Mouse (Mus musculus) embryonic stem cell, embryonic (primary cell): Measurements from ENCODE around the gene Nhej1.

ENCODE experiments used
- CTCF ChIA-PET, 4 experiments: fragments of 300-600 bp in 2 of 4; fragments of 350-600 bp in 2 of 4; sonication (Branson Sonifier 250); formaldehyde crosslinking; loops; one replicate each; lab custom pipeline; 2022; ENCODE audit warnings: inconsistent platforms in 2 of 4; lab: Charles Lee
- POLR2A ChIA-PET, 4 experiments: fragments of 300-600 bp in 2 of 4; fragments of 350-600 bp in 2 of 4; sonication (Branson Sonifier 250); formaldehyde crosslinking; loops; one replicate each; lab custom pipeline; 2022; ENCODE audit warnings: antibody characterized with exemption in 4 of 4, inconsistent platforms in 1 of 4; lab: Charles Lee

Gene Nhej1

DNA sequence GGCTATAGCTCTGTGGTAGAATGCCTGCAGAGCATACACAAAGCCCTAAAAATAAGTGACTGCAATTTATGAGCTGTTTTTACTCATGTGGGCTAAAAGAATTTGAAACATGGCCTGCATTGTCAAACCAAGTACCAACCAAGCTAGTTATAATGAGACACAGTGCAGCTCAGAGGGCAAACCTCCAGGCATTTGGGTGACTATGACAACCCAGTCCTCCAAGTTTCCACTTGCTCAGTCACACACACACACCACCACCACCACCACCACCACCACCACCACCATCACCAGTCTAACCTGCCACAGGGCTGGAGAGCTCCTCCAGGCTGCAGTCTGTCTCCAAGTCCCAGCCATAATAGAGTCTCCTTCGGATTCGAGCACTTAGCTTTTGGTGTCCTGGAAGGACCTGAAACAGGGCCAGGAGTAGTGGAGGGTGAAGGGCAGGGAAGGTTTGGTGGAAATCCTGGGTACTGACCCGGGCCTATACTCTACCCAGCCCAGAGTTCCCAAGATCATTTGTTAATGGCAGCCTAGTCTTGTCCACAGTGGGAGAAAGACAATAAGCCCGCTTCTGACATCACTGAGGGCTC lies 15.7 kb upstream of the Nhej1 start:
- CTCF ChIA-PET: interaction anchor here in 3 of 4 experiments (0.6 to 1.8 kb wide), 8 partner anchors 10 to 286 kb away, joined by 3 to 7 read pairs (median 4); no protein-coding TSS in a partner anchor
- POLR2A ChIA-PET: interaction anchor here in 2 of 4 experiments (0.6 to 3.2 kb wide), 9 partner anchors 28 to 190 kb away, joined by 3 to 13 read pairs (median 5); partner anchors contain the start of genes Abcb6 (in 1 of the 2), Tuba4a (in 1 of the 2) and Zfand2b (in 1 of the 2)

DNA sequence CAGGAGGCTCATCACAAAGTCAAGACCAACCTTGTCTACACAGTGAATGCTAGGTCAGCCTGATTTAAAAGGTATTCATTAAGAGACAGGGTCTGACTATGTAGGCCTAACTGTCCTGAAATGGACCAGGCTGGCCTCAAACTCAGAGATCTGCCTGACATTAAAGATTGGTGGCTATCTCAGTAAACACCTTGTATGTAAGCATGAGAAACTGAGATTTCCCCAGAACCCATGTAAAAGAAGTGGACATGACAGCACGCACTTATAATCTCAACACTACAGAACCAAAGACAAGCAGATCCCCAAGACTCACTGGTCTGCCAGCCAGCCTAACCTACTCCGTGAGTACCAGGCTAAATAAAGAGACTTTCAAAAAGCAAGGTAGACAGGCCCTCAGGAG lies 13.4 kb upstream of the Nhej1 start:
- ChIA-PET CTCF (no interaction called here), POLR2A (interaction anchor here in 2 of 4 experiments (0.6 to 0.9 kb wide), 2 partner anchors 12 to 121 kb away, joined by 3 to 6 read pairs; no protein-coding TSS in a partner anchor)

DNA sequence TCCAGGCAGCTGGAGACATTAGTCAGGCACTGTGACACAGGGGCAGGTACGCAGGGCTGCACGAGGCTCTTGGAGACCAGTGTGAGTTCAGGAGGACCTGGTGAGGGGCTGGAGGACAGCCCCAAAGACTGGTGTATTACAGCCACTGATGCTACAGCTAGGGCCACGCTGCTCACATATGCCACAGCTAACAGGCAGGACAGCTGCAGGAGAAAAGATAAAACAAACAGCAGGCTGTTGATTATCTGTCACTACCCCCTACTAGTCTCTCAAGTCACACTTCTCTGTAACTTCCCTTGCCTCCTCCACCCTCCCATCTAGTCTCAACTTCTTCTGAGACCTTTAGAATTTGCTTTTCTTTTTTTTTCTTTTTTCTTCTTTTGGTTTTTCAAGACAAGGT lies 11.7 kb upstream of the Nhej1 start:
- ChIA-PET CTCF (no interaction called here), POLR2A (interaction anchor here in 1 of 4 experiments (1.0 kb wide), 1 partner anchor 93 kb away, joined by 5 read pairs; no protein-coding TSS in a partner anchor)

DNA sequence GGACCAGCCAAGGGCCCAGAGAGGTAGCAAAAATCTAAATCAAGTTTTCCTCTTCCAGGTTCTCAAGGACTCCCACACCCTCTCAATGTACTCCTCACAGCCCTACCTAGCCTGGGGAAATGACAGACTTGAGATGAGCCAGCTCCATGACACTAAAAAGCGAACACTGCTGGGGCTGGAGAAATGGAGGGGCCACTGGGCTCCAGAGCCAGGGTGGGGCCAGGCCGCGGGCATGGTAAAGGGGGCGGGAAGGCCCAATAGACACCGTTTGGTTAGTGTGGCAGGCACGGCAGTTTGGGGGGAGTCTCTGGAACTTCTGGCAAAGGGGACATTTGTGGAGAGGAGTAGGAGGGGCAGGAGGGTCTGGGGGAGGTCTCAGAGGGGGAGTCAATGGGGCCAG lies 11.3 kb upstream of the Nhej1 start:
- ChIA-PET POLR2A (no interaction called here), CTCF (no interaction called here)

DNA sequence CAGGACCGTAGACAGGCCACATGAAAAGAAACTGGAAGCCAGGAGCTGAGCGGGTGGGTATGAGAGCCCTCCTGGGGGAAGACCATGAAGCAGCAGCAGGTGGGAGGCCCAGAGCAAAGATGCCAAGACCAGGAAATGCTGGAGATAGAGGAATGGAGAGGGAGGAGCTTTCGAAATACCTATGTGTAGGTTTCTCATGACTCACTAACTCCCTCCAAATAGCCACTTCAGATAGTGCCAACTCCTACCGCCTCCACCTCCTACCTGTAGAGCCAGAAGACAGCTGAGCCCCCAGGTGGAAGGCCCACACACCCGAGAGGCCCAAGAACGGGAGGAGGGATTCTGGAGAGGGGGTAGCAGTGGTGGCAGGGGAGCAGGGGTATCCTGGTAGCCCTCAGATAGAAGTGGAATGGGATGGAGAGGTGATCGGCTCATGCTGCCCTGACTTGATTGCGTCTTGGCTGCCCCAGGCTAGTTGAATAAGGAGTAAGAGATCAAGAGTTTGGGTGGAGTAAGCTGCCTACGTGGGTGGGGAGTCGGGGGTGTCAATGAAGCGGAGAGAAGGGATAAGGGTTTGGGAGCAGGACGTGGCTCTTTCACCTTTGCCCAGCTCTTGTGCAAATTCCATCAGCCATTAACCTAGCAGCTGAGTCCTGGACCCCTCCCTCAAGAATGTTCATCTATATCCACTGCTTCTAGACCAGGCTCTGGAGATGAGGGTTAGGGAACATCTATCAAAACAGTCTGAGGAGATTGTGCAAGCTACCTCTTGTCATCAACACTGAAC lies 8.6 kb upstream of the Nhej1 start, which contains the start of gene Slc23a3:
Slc23a3 (minus strand) TSS at position 470 of the 787 bp plus-strand sequence.
- POLR2A ChIA-PET: interaction anchor here in 2 of 4 experiments (0.7 to 1.2 kb wide), 2 partner anchors 112 to 118 kb away, joined by 3 to 5 read pairs; no protein-coding TSS in a partner anchor
- CTCF ChIA-PET: interaction anchor here in 3 of 4 experiments (0.5 to 1.2 kb wide), 3 partner anchors 117 to 121 kb away, joined by 3 to 6 read pairs (median 3); no protein-coding TSS in a partner anchor

DNA sequence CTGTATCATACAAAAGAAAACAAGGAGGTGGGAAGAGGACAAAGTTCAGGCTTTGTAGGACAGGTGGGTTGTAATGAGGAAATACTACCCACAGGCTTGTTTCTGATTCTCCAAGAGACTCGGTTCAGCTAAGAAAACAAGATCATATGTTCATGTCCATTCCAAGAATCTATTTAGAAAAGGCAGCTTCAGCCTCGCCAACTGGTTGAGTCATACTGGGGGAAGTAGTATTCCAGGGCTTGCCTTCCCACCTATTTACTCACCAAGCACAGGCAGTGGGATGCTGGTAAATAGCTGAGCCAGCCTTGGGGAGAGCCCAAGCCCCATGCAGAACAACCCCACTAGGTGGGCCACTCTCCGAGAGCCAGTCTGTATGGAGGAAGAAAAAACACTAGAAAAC lies 3.6 kb upstream of the Nhej1 start:
- POLR2A ChIA-PET: interaction anchor here in 1 of 4 experiments (0.5 to 2.0 kb wide), 2 partner anchors 188 to 307 kb away, joined by 3 to 5 read pairs; partner anchors contain the start of genes Dnpep and Gmppa
- CTCF ChIA-PET: interaction anchor here in 2 of 4 experiments (1.0 to 1.3 kb wide), 3 partner anchors 112 to 128 kb away, joined by 3 to 4 read pairs (median 3); no protein-coding TSS in a partner anchor

DNA sequence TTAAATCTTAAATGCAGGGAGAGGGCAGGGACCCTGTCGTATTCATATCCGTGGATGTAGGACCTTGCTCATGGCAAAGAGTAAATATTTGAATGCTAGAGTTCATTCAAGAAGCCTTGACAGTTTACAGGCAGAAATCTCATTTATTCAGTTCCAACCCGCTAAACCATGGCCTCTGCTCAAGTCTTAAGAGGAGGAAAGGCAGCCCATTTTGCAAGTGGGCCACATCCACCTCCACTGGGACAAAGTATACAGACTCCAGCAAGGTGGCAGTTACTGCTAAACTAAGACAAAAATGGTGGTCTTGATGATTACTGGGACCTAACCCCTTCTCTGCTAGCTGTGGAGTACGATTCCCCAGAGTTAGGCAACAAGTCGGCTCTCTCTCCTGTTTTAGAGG lies 418 bp upstream of the Nhej1 start:
- CTCF ChIA-PET: no interaction called here
- POLR2A ChIA-PET: interaction anchor here in 1 of 4 experiments (1.2 to 1.5 kb wide), 2 partner anchors 13 to 16 kb away, joined by 3 read pairs; no protein-coding TSS in a partner anchor

DNA sequence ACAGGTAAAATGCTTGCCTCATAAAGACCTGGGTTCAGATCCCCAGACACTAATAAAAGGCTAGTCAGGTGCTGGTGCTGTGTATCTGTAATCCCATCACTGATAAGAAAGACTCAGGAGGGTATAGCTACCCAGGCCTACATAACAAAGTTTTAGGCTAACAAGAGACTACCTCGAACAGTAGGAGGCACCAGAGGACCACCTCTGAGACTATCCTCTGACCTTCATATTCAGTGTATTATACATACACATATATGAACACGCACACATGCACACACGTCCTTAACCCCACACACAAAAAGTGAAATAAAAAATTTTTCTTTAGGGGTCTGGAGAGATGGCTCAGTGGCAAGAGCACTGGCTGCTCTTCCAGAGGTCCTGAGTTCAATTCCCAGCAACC lies 2.8 kb downstream of the Nhej1 start:
- ChIA-PET POLR2A (no interaction called here), CTCF (interaction anchor here in 2 of 4 experiments (0.6 to 1.2 kb wide), 9 partner anchors 67 to 342 kb away, joined by 3 to 7 read pairs (median 3); no protein-coding TSS in a partner anchor)

DNA sequence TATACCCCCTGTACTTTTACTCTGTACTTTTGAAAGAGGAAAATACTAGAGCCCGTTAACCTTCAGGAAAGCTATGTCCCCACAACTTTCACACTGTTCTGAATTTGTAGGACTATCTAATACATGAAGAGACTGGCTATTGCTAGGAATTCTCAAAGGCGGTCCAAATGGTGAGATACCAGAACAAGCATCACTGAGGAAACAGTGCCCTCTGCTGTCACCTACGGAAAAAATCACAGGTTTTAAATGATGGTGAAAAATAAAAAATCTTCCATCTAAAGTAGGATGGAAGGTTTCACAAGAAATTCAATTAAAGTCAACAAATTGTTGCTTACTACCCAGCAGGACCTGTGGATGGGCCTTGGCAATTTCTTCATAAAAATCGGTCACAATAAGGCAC lies 72.9 kb downstream of the Nhej1 start:
- ChIA-PET POLR2A (no interaction called here), CTCF (interaction anchor here (0.5 to 3.0 kb wide), 29 partner anchors 9 to 272 kb away, joined by 3 to 15 read pairs (median 4); partner anchors contain the start of genes Cryba2 (in 1 of the 4) and Dnpep (in 1 of the 4))

DNA sequence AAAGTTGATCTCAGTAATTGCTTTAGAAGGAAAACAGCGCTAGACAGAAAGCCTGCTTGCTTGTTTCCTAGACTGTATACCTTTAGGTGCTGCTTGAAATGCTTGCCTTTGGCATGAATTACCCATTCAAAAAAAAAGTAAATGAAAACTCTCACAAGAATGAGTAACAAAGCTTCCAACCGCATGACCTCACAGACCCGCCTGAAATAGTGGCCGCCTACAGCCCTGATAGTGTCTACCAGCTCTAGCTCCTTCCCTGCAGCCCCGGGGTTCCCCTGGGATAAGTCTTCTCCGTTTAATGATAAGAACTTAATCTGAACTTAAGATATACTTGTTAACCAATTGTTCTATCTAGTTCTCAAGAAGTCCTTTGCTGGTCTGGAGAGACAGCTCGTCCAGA lies 73.6 kb downstream of the Nhej1 start:
- POLR2A ChIA-PET: interaction anchor here in 1 of 4 experiments (0.6 to 0.7 kb wide), 2 partner anchors 24 to 29 kb away, joined by 3 read pairs; no protein-coding TSS in a partner anchor
- CTCF ChIA-PET: interaction anchor here (0.6 to 3.0 kb wide), 26 partner anchors 11 to 286 kb away, joined by 3 to 15 read pairs (median 4); partner anchors contain the start of genes Cryba2 (in 1 of the 4) and Dnpep (in 1 of the 4)

DNA sequence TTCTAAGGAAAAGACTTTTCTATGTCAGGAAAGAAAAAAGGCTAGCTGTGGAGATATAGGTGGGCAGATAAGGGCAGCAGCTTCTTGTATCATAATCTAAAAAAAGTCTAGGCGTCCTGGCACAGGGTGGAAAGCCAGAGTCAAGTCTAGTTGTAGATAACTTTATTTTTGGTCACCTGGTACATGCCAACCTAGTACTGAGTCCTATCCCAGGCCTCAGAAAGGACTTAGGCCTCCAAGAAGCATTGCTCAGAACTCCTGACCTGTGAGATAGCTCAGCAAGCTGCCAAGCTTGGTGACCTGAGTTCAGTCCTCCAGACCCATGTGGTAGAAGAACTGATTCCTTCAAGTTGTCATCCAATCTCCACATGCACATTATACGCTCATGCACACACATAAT lies 76.4 kb downstream of the Nhej1 start:
- CTCF ChIA-PET: interaction anchor here in 1 of 4 experiments (1.7 kb wide), 1 partner anchor 165 kb away, joined by 3 read pairs; no protein-coding TSS in a partner anchor
- POLR2A ChIA-PET: no interaction called here

DNA sequence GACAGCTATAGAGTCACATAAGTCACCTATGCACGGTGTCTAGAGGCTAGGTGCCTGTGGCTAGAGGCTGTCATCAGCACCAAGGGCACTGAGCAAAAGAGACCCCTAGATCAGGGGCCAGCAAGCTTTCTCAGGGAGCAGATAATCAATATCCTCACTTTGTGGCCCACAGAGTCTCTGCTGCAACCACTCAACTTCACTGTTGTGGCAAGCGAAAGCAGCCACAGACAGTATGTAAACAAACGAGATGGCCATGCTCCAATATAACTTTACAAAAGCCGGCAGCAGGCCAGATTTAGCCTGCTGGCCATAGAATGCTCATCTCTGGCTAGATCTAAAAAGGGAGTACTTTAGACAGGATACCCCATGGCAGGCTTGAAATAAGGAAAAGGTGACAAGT lies 77.0 kb downstream of the Nhej1 start:
- POLR2A ChIA-PET: no interaction called here

DNA sequence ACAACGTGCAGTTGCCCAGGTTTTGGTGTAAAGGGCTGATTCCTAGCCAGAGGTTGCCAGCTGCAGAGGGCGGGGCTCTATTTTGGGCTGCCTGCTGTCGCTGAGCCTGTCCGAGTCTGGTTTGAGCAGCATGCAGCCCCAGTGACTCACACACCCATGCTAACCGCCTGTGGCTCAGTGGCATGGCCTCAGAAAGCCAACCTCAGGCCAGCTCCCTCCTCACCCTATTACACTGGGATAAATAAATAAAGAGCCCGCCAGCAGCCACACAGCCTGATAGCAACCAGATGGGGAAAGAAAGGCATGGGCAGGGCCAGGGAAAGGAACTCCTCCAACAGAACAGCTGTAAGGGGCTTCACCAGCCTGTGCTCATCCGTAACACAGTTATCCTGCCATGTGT lies 84.6 kb downstream of the Nhej1 start:
- CTCF ChIA-PET: interaction anchor here in 2 of 4 experiments (0.7 to 2.7 kb wide), 6 partner anchors 11 to 277 kb away, joined by 3 to 9 read pairs (median 3); partner anchors contain the start of gene Dnpep (in 1 of the 2)
- POLR2A ChIA-PET: interaction anchor here in 3 of 4 experiments (0.6 to 1.4 kb wide), 6 partner anchors 11 to 211 kb away, joined by 3 to 5 read pairs (median 3); no protein-coding TSS in a partner anchor

More for the DNA sequence above, 77.0 kb downstream of the Nhej1 start:
- CTCF ChIA-PET: interaction anchor here in 1 of 4 experiments (0.8 kb wide), 1 partner anchor 75 kb away, joined by 3 read pairs; no protein-coding TSS in a partner anchor

DNA sequence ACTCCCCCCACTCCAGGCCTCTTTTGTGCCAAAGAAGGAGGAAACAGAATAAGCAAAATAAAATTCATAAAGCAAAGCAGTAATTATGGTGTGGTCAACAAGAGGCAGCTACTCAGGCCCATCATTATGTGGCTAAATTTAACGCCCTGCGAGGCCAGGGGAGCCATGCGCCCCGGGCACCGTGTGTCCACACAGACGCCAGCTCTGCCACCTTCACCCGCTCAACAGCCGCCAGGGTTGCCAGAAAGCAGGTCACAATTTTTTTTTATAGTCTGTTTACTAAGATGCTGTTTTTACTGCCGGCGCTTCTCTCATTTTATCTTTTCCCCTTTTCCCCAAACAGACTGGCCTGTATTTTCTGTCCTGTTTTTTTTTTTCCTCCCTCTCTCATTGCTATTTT lies 93.0 kb downstream of the Nhej1 start:
- ChIA-PET POLR2A (interaction anchor here in 1 of 4 experiments (0.6 to 0.7 kb wide), 2 partner anchors 284 to 285 kb away, joined by 5 read pairs; partner anchors contain the start of gene Dnpep), CTCF (interaction anchor here in 3 of 4 experiments (0.5 to 1.6 kb wide), 4 partner anchors 15 to 219 kb away, joined by 3 to 5 read pairs (median 4); no protein-coding TSS in a partner anchor)

DNA sequence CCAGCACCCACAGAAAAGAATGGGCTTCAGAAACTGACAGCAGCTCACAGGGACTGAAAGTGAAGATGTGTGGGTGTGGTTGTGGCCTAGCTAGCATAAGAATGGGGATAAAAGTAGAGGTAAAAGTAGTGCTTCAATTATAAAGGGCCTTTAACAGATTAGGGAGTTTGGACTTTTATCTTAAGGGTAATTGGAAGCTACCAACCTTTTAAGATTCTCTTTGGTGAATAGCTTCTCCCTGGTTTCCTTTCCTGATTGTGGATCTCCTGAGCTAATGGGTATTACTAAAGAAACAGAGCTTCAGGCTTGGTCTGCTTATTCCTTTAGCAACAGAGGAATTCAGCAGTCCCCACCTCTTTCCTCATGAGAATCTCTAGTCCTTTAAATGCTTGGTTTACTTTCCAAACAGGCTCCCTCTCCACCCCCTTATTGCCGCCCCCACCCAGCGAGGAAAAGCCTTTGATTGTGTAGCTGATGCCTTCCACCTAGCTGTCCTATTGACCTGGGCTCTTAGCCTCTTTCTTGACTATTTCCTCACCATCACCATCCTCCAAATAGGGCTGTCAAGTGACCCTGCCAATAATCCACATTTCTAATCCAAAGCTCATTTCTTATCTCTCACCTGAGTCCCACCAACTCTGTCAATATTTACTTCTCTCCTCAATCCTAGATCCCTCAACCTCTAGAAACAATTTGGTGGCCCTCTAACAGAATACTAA lies 97.8 kb downstream of the Nhej1 start:
- CTCF ChIA-PET: interaction anchor here in 3 of 4 experiments (0.7 to 3.0 kb wide), 9 partner anchors 11 to 220 kb away, joined by 3 to 18 read pairs (median 4); no protein-coding TSS in a partner anchor
- POLR2A ChIA-PET: interaction anchor here (0.6 to 4.0 kb wide), 11 partner anchors 11 to 290 kb away, joined by 3 to 19 read pairs (median 4); no protein-coding TSS in a partner anchor

DNA sequence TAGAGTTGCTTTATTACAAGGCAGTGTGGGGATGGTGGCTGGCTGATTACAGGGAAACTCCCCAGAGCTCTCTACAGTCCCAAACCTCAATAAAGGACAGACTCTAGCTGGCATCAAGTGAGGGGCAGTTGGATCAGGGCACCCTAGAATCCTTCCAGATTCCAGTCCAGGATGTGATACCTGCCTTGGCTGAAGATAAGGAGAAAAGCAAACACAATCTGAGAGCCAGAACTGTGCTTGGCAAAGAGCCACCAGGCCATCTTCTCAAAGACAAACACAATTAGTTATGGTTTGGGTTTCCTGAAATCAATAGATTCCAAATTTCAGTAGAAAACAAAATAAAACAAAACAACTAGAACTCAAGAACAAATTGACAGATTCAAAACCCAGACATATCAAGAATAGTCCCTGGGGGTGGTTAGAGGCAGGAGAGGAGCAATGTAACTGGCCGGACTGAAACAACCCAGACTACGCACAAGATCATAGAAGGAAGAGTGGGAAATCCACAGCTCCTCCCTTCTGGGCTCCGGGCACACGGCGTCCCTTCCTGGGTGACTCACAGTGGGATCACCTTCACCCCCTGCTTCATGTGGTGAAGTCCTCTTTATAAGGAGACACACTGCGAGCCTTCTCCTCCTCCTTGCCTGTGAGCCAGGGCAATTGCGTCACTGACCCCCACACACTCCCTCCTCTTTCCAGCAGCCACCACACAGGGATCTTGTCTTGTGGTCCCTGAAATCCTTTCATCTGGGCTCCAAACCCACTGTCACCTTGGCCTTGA lies 100.4 kb downstream of the Nhej1 start:
- POLR2A ChIA-PET: no interaction called here
- CTCF ChIA-PET: interaction anchor here in 2 of 4 experiments (0.6 kb wide), 2 partner anchors 97 to 429 kb away, joined by 3 to 4 read pairs; no protein-coding TSS in a partner anchor
